Mouse (Mus musculus) embryonic facial prominence, embryonic 12.5 days (tissue): ENCODE results near the gene 1700024G13Rik. TPM values are rescaled to one million over a fixed set of nuclear protein-coding genes. Genes with fewer than 3 reads are reported as not detected.
"Not testable (repeated sequence)": the region's sequence is repeated elsewhere in the genome, so short reads cannot be mapped to it uniquely, and the experiment has no call there.

ENCODE experiments used
- ATAC-seq: fragments of 200-750 bp; cut with Nextera tagmentation; 2 replicates; pipeline ENCODE4 v1.8.0; 2017; ENCODE audit not compliant: insufficient number of reproducible peaks, insufficient read depth, low FRiP score, low TSS enrichment
- H3K27ac ChIP-seq: fragments of 300-500 bp; sonication (generic); 2 replicates; pipeline ENCODE4 v1.5.1; 2016; ENCODE audit warnings: mild to moderate bottlenecking
- H3K27me3 ChIP-seq: fragments of 300-500 bp; sonication (generic); 2 replicates; pipeline ENCODE4 v1.6.1; 2016; ENCODE audit warnings: mild to moderate bottlenecking, moderate library complexity
- H3K36me3 ChIP-seq: fragments of 300-500 bp; sonication (generic); 2 replicates; pipeline ENCODE4 v1.6.1; 2016; ENCODE audit warnings: mild to moderate bottlenecking
- H3K4me1 ChIP-seq: fragments of 300-500 bp; sonication (generic); 2 replicates; pipeline ENCODE4 v1.6.1; 2016
- H3K4me2 ChIP-seq: fragments of 300-500 bp; sonication (generic); replicated peaks from 2 replicates; pipeline ENCODE4 v1.6.1; 2016; ENCODE audit warnings: mild to moderate bottlenecking, moderate library complexity
- H3K4me3 ChIP-seq: fragments of 300-500 bp; sonication (generic); 2 replicates; pipeline ENCODE4 v1.5.1; 2016; ENCODE audit warnings: mild to moderate bottlenecking
- H3K9ac ChIP-seq: fragments of 300-500 bp; sonication (generic); 2 replicates; pipeline ENCODE4 v1.6.1; 2016; ENCODE audit warnings: mild to moderate bottlenecking, moderate library complexity
- H3K9me3 ChIP-seq: fragments of 300-500 bp; sonication (generic); 2 replicates; pipeline ENCODE4 v1.6.1; 2016; ENCODE audit warnings: mild to moderate bottlenecking, moderate library complexity
- WGBS: fragments of 180-500 bp; shearing (Covaris S2); methylation state at CpG from one replicate; pipeline ENCODE4 v1.1.7; 2016; 5-methylcytosine and 5-hydroxymethylcytosine counted together
- polyA plus RNA-seq: library from polyadenylated mRNA; unstranded; fragments of >200 nt; fragmentation: Nextera tagmentation; extraction: Ambion mirVana; gene quantifications from 2 replicates; pipeline ENCODE4 v1.2.1, GENCODE M21; 2016

The 1700024G13Rik gene
- polyA plus RNA-seq, 1 experiment from 2014 or later = not detected

DNA sequence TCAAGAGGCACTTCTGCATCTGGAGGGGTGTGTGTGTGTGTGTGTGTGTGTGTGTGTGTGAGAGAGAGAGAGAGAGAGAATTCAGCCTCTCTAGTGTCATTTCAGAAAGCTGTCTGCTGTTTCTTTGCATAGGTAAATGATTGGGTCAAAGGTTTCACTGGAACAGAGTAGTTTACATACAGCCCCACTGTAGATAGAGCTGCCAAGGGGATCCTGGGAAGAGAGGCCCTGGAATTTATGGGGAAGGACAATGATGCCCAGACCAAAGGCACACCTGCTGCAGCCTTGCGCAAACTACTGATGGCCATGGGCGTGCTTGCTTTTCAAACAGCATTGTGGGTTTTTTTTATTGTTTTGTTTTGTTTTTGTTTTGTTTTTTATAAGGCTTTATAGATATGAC lies 15.7 kb downstream of the 1700024G13Rik start:
- H3K9ac ChIP-seq = no peak overlapping the region
- WGBS = 92% methylated on average over 2 of the region's 2 CpGs
- ATAC-seq = no peak
- H3K4me2 ChIP-seq = no peak overlapping the region
- H3K4me3 ChIP-seq = no peak overlapping the region
- no peaks in the 10 kb centered on the region for H3K4me1 ChIP-seq
- H3K36me3 ChIP-seq = no peaks in the 10 kb centered on the region
- H3K27me3 ChIP-seq = no peaks in the 10 kb centered on the region
- no peak overlapping the region for H3K27ac ChIP-seq
- no peaks in the 10 kb centered on the region for H3K9me3 ChIP-seq

DNA sequence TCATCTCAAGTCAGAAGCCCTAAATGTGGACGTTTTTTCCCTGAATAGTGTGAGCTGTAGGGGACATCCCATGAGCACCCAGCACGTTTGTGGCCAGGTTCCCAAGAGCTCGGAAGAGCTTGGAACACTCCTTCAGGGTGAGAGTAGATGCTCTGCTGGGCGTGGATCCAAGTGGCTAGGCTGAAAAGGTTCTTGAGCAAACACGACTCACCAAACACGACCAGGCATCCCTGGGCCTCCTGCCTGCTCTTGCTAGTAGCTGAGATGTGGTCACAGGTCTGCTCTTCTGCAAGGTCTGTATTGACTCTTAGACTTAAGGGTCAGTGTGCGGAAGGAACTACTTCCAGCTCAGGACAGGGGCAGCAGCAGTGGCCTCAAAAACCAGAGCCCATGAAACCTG lies 18.4 kb downstream of the 1700024G13Rik start:
- no peak overlapping the region for H3K27ac ChIP-seq
- peaks cover 3% of the 10 kb centered on the region; the same call in 1 of the 2 replicates for H3K9me3 ChIP-seq
- no peaks in the 10 kb centered on the region for H3K36me3 ChIP-seq
- H3K4me3 ChIP-seq = no peak overlapping the region
- H3K9ac ChIP-seq = no peak overlapping the region
- no peak overlapping the region for H3K4me2 ChIP-seq
- H3K4me1 ChIP-seq = no peaks in the 10 kb centered on the region
- no peak for ATAC-seq
- no peaks in the 10 kb centered on the region for H3K27me3 ChIP-seq
- 80% methylated on average over 7 of the region's 7 CpGs for WGBS

DNA sequence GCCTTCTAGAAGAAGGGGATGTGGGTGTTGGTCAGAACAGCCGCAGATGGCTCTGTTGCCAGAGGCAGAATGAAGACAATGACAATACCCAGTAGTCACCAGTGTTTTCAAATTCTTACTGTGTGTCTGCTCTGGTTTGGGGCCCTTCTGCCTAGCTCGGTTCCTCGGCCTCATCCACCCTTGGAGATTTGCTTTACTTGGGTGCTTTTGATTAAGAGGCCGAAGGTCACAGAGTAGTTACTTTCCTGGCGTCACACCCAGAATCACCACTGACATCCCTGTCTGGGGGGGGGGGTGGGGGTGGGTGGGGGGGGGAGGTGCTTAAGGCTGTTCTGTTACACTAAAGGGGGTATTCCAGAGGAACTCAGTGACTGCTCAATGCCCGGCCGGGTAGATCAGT lies 23.8 kb downstream of the 1700024G13Rik start:
- no peaks in the 10 kb centered on the region for H3K4me1 ChIP-seq
- 36% methylated on average over 7 of the region's 7 CpGs for WGBS
- no peaks in the 10 kb centered on the region for H3K36me3 ChIP-seq
- H3K4me2 ChIP-seq = no peak overlapping the region
- H3K4me3 ChIP-seq = no peak overlapping the region
- peaks cover 3% of the 10 kb centered on the region; the same call in 1 of the 2 replicates for H3K9me3 ChIP-seq
- ATAC-seq = no peak
- no peak overlapping the region for H3K9ac ChIP-seq
- no peak overlapping the region for H3K27ac ChIP-seq
- no peaks in the 10 kb centered on the region for H3K27me3 ChIP-seq

DNA sequence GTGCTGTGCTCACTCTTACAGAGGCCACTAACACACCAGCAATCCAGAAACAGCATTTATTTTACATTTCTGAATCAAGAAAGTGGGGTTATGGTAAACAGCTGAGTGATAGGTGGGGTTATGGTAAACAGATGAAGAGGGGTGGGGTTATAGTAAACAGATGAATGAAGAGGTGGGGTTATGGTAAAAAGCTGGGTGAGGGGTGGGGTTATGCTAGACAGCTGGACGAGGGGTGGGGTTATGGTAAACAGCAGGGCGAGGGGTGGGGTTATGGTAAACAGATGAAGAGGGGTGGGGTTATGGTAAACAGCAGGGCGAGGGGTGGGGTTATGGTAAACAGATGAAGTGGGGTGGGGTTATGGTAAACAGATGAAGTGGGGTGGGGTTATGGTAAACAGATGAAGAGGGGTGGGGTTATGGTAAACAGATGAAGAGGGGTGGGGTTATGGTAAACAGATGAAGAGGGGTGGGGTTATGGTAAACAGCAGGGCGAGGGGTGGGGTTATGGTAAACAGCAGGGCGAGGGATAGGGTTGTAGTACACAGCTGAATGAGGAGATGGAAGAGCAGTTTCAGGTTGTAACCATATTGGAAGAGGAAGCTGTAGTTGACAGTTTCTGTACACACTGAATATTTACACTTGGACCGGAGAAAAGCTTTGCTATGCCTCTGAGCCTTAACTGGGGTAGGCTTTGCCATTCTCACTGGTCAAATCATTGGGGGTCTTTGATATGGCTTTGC lies 36.8 kb downstream of the 1700024G13Rik start:
- 29% methylated on average over 6 of the region's 6 CpGs for WGBS
- not testable (repeated sequence) for H3K9ac ChIP-seq, H3K4me3 ChIP-seq, H3K27ac ChIP-seq, H3K4me1 ChIP-seq, H3K4me2 ChIP-seq, H3K27me3 ChIP-seq, H3K9me3 ChIP-seq, ATAC-seq, H3K36me3 ChIP-seq

DNA sequence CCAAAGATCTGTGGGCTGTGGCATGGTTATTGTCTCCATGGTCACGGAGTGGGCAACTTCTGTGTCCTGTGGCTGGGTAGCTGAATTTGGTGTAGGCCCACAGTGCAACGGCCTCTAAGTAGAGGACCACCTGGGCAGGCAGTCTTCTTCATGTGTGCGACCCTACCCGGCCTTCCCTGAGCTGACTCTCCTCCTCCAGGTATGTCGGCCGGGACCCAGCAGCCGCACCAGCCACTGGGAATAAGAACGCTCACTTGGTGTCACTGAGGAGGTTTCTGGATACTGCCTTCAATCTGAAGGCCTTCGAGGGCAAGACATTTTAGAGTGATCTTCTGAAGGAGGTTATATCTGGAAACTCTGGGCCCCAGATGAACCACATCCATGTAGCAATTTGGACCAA lies 40.9 kb downstream of the 1700024G13Rik start:
- no peak for ATAC-seq
- no peaks in the 10 kb centered on the region for H3K27me3 ChIP-seq
- H3K4me1 ChIP-seq = no peaks in the 10 kb centered on the region
- no peak overlapping the region for H3K9ac ChIP-seq
- 89% methylated on average over 9 of the region's 9 CpGs for WGBS
- no peak overlapping the region for H3K4me3 ChIP-seq
- no peaks in the 10 kb centered on the region for H3K9me3 ChIP-seq
- H3K4me2 ChIP-seq = no peak overlapping the region
- no peak overlapping the region for H3K27ac ChIP-seq
- peaks cover 18% of the 10 kb centered on the region; the same call in 1 of the 2 replicates for H3K36me3 ChIP-seq

DNA sequence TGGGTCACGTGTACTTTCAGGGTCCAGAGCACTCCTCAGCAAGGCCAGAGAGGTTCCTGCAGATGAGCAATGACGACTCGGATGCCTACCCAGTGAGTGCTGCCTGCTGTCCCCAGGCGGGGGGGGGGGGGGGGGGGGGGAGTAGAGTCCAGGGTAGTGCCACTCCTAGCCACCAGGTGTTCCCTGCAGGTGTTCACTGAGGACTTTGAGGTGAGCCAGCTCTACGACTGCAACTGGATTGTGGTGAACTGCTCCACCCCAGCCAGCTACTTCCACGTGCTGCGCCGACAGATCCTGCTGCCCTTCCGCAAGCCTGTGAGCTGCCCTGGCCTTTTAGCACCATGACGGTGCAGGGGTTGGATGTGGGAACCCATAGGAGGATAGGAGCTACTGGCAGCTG lies 43.5 kb downstream of the 1700024G13Rik start:
- Histone ChIP-seq H3K27ac (no peak overlapping the region), H3K9me3 (no peaks in the 10 kb centered on the region), H3K4me2 (no peak overlapping the region), H3K27me3 (no peaks in the 10 kb centered on the region), H3K4me1 (no peaks in the 10 kb centered on the region), H3K9ac (no peak overlapping the region), H3K4me3 (no peak overlapping the region), H3K36me3 (peaks cover 35% of the 10 kb centered on the region)
- no peak for ATAC-seq
- 75% methylated on average over 9 of the region's 10 CpGs for WGBS

DNA sequence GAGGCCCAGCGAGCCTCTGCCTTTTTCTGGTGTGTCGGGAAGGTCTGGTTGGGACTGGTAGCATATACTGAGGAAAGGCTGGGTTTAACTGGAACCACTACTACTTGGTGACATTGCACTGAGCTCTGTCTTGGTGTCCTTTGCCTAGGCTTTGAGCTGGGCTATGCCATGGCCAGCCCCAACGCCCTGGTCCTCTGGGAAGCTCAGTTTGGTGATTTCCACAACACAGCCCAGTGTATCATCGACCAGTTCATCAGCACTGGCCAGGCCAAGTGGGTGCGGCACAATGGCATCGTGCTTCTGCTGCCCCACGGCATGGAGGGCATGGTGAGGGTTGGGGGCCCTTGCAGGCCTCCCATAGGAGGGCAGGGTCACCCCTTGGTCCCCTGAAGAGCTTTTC lies 44.0 kb downstream of the 1700024G13Rik start:
- Histone ChIP-seq H3K4me2 (no peak overlapping the region), H3K4me3 (no peak overlapping the region), H3K9ac (no peak overlapping the region), H3K9me3 (no peaks in the 10 kb centered on the region), H3K4me1 (no peaks in the 10 kb centered on the region), H3K27me3 (no peaks in the 10 kb centered on the region), H3K36me3 (peaks cover 40% of the 10 kb centered on the region), H3K27ac (no peak overlapping the region)
- 89% methylated on average over 7 of the region's 7 CpGs for WGBS
- no peak for ATAC-seq

DNA sequence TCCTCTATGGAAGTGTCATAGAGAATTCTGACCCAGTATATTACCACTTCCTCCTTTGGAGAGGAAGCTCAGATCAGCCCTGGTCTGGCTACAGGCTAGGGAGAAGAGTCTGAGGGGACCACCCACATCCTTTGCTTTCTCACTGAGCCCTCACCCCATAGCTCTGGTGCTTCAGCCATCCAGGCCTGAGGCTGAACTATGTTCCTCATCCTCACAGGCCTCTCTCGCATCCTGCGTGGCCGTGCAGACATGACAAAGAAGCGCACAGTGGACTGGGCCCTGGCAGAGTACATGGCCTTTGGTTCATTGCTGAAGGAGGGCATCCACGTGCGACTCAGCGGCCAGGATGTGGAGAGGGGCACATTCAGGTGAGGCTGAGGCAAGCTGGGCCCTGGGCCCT lies 46.4 kb downstream of the 1700024G13Rik start:
- no peak for ATAC-seq
- no peaks in the 10 kb centered on the region for H3K4me1 ChIP-seq
- no peaks in the 10 kb centered on the region for H3K9me3 ChIP-seq
- no peak overlapping the region for H3K4me2 ChIP-seq
- H3K9ac ChIP-seq = no peak overlapping the region
- 91% methylated on average over 7 of the region's 7 CpGs for WGBS
- no peak overlapping the region for H3K4me3 ChIP-seq
- H3K27me3 ChIP-seq = no peaks in the 10 kb centered on the region
- peaks cover 55% of the 10 kb centered on the region for H3K36me3 ChIP-seq
- H3K27ac ChIP-seq = no peak overlapping the region

DNA sequence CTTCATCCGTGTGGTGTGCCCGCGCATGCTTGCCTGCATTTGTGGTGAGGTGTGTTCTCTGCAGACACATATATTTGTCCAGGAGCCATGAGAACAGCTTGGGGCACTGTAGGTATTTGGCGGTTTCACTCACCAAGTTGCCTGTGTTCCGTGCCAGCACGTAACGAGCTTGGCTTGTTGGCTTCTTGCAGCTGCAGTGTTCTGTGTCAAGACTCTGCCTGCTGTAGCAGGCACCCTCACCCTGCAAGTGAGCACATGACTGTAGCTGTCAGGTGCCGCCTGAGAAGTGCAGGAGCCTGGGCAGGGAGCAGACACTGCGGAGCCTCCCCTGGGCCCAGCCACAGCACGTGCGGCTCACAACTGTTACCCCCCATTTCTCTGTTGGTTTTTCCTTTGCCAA lies 51.6 kb downstream of the 1700024G13Rik start:
- H3K4me2 ChIP-seq = no peak overlapping the region
- H3K4me1 ChIP-seq = no peaks in the 10 kb centered on the region
- no peak for ATAC-seq
- H3K27me3 ChIP-seq = no peaks in the 10 kb centered on the region
- WGBS = 76% methylated on average over 11 of the region's 11 CpGs
- H3K4me3 ChIP-seq = no peak overlapping the region
- peaks cover 62% of the 10 kb centered on the region for H3K36me3 ChIP-seq
- H3K9me3 ChIP-seq = no peaks in the 10 kb centered on the region
- no peak overlapping the region for H3K27ac ChIP-seq
- H3K9ac ChIP-seq = no peak overlapping the region

DNA sequence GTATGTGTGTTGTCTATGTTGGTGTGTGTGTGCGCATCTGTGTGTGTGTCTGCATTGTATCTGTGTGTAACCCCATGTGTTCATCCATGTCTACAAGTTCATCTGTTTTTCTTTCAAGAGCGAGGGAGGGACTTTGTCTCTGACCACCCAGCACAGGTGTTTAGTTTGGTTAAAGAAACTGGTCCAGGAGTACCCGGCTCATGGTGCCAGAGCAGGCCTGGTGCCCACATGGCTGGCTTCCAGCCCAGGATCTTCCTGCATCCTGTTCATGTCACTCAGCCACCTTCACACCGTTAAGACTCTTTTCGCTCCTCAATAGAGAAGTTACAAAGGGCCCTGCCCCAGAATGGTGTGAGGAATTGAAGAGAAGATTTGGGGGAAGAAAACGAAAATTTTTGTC lies 52.2 kb downstream of the 1700024G13Rik start:
- Histone ChIP-seq H3K4me1 (no peaks in the 10 kb centered on the region), H3K36me3 (peaks cover 57% of the 10 kb centered on the region), H3K27ac (no peak overlapping the region), H3K27me3 (no peaks in the 10 kb centered on the region), H3K9ac (no peak overlapping the region), H3K4me2 (no peak overlapping the region), H3K4me3 (no peak overlapping the region), H3K9me3 (no peaks in the 10 kb centered on the region)
- ATAC-seq = no peak
- whole genome bisulfite sequencing = 87% methylated on average over 6 of the region's 6 CpGs

DNA sequence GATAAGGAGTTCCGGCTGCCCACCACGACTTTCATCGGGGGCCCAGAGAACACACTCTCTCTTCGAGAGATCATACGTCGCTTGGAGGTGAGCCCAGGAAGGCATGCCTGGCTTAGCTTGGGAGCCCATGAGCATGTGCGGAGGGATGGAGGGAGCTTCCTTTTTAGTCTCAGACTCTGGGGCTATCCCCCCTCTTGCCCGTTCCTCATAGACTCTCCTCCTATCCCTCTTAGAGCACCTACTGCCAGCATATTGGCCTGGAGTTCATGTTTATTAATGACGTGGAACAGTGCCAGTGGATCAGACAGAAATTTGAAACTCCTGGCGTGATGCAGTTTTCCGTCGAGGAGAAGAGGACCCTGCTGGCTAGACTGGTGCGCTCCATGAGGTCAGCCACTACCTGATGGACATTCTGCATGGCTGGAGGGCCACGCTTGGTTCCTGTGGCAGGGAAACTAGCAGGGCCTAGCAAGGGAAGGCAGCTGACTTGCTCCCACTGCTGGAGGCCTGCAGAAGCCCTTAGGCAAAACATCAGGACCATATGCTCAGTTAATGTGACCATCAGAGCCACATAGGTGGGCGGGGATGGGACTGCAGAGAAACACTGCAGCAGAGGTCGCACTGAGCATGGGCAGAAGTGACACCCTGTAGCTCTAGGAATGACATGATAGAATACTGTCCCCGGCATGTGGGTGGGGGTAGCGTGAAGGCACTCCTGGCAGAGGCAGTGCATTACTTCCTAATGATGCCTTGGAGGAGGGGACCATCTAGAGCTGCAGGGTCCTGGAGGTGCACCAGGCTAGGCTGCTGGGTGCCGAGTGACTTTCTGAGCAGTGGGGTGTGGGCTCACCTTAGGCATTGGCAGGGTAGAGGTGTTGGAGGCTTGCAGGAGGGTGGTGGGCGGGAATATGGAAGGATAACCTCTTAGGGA lies 55.4 kb downstream of the 1700024G13Rik start:
- Histone ChIP-seq H3K9ac (no peak overlapping the region), H3K4me3 (no peak overlapping the region), H3K27ac (no peak overlapping the region), H3K36me3 (peaks cover 32% of the 10 kb centered on the region), H3K4me1 (no peaks in the 10 kb centered on the region), H3K4me2 (no peak overlapping the region), H3K9me3 (no peaks in the 10 kb centered on the region), H3K27me3 (no peaks in the 10 kb centered on the region)
- 84% methylated on average over 20 of the region's 20 CpGs for WGBS
- no peak for ATAC-seq

DNA sequence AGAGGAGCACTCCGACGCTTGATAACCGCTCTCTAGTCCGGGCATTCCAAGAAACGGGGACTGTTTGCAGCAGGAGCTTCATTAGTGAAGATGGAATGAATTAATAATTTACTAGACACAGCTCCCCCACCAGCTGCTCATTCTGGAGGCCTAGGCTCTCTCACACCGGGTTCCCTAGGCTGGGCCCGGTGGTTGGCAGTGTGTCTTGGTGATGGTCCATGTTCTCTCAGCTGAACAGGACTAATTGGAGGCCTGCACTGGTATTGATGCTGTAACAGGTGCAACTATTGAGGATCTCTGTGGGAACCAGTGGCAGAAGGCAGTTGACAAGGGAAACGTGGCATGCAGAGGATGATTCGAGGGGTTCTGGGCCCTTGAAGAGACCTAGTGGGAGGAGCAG lies 60.8 kb downstream of the 1700024G13Rik start:
- 90% methylated on average over 9 of the region's 9 CpGs for whole genome bisulfite sequencing
- ATAC-seq = no peak

More for the DNA sequence above, 60.8 kb downstream of the 1700024G13Rik start:
- no peak overlapping the region for H3K4me2 ChIP-seq
- H3K27me3 ChIP-seq = no peaks in the 10 kb centered on the region
- no peak overlapping the region for H3K4me3 ChIP-seq
- no peak overlapping the region for H3K9ac ChIP-seq
- no peak overlapping the region for H3K27ac ChIP-seq
- no peaks in the 10 kb centered on the region for H3K9me3 ChIP-seq
- H3K36me3 ChIP-seq = 0 out of 2 replicates have a peak, but pooled peaks cover 3% of the 10 kb centered on the region
- peaks cover 6% of the 10 kb centered on the region; the same call in 1 of the 2 replicates for H3K4me1 ChIP-seq
